Mouse (Mus musculus): ENCODE measurements around the gene Etv6.

GRCm38 (mm10) chr6:134208180-134208952 is 172.9 kb downstream of the Etv6 start:
- TF ChIP-seq CTCF (conservative IDR thresholded peaks at IDR 0.05; ENCODE audit: low read length) (no peak), POU5F1 (IDR thresholded peaks at IDR 0.05; ENCODE audit: borderline replicate concordance, low read length) (no peak)
